ENCODE assay signal across 20 mouse cellular contexts in the genomic region with DNA sequence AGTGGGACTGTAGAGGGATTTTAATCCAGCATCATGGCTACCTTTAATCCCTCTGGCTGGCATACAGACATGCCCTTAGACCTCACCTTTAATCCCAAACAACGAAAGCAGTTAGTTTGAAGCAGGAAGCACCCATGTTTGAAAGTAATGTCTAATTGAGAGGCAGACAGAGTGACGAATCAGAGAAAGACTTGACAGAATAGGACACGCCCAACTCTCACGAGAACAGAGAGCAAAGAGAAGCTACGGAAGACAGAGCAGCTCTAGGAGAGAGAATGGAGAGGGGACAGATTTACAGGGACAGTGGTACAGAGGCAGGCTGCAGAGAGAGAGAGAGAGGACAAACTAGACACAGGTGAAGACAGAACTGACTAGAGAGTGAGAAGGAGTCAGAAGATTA. TPM values are rescaled to one million over a fixed set of nuclear protein-coding genes. Genes with fewer than 3 reads are reported as not detected.
"Had no signal": no experiment of that assay in that cellular context is flagged by ENCODE, and none has a peak within 500 bp of the region (broad histone marks: within the 10 kb centered on the region; RNA-seq: fewer than 3 reads in every experiment).

No protein-coding gene starts in this region.

- DNase-seq: lung, adult 18-20 months; lung, embryonic 14.5 days; lung, postnatal 10 days; lung, postnatal 4 days; retina, postnatal 1 day; right cerebral cortex, adult 18-20 months; right cerebral cortex, postnatal 14 days; thymus, adult 18-20 months; thymus, postnatal 14 days; thymus, postnatal 36 days had no signal

- H3K9ac ChIP-seq: lung, embryonic 14.5 days; midbrain, embryonic 13.5 days; neural tube, embryonic 13.5 days; neural tube, embryonic 15.5 days had no signal

- H3K4me3 ChIP-seq: midbrain, embryonic 10.5 days; midbrain, embryonic 13.5 days; myocyte; neural tube, embryonic 13.5 days; neural tube, embryonic 15.5 days had no signal

- H3K27ac ChIP-seq: midbrain, embryonic 10.5 days; midbrain, embryonic 13.5 days; neural tube, embryonic 13.5 days; neural tube, embryonic 15.5 days had no signal

- H3K36me3 ChIP-seq: midbrain, embryonic 10.5 days; midbrain, embryonic 13.5 days; neural tube, embryonic 13.5 days; neural tube, embryonic 15.5 days had no signal

- ATAC-seq: midbrain, embryonic 13.5 days; midbrain, embryonic 16.5 days had no signal

- H3K9me3 ChIP-seq: midbrain, embryonic 10.5 days; midbrain, embryonic 13.5 days; neural tube, embryonic 13.5 days; neural tube, embryonic 15.5 days had no signal

- H3K4me2 ChIP-seq: lung, embryonic 14.5 days; midbrain, embryonic 13.5 days; neural tube, embryonic 13.5 days; neural tube, embryonic 15.5 days had no signal

RNA-seq across cellular contexts. Expression of gene Ifnlr1, which starts 4.3 kb away (rescaled TPM):
- polyA plus RNA-seq: myocyte had no signal

RNA-seq across cellular contexts. Expression of gene Il22ra1, which starts 46.2 kb away (rescaled TPM):
- total RNA-seq: megakaryocyte, adult 5-6 weeks; megakaryocyte-erythroid progenitor cell, adult 5-6 weeks had no signal
- polyA plus RNA-seq: lung, embryonic 14.5 days; midbrain, embryonic 10.5 days; midbrain, embryonic 13.5 days; midbrain, embryonic 16.5 days; neural tube, embryonic 11.5 days; neural tube, embryonic 13.5 days; neural tube, embryonic 15.5 days; thymus, postnatal 0 days had no signal
